Mouse (Mus musculus) heart, adult 2 months (tissue): ENCODE results near the gene Rps8.

Source experiments
- CTCF ChIP-seq: fragments of 200-600 bp; IDR thresholded peaks from 2 replicates; pipeline ENCODE4 v1.8.1; 2022; ENCODE audit warnings: antibody characterized with exemption, mild to moderate bottlenecking, moderate library complexity
- POLR2A ChIP-seq: fragments of 200-500 bp; IDR thresholded peaks from 2 replicates; pipeline ENCODE4 v1.6.1; 2011; ENCODE audit warnings: mild to moderate bottlenecking, low read depth, low read length, control low read depth; ENCODE audit not compliant: insufficient read depth

- TF ChIP-seq POLR2A (no peak), CTCF (no peak)
Observed at GRCm38 (mm10) chr4:117161183-117161582, 5.1 kb upstream of the Rps8 start.
